Mouse (Mus musculus) hindbrain, embryonic 14.5 days (tissue): ENCODE measurements around the gene Spata6. TPM values are rescaled to one million over a fixed set of nuclear protein-coding genes. Genes with fewer than 3 reads are reported as not detected.

Source experiments
- ATAC-seq: fragments of 200-750 bp; cut with Nextera tagmentation; 2 replicates; pipeline ENCODE4 v1.8.0; 2017; ENCODE audit warnings: moderate number of reproducible peaks, mild to moderate bottlenecking, moderate TSS enrichment, moderate library complexity; ENCODE audit not compliant: low FRiP score
- DNase-seq: peaks from one replicate; pipeline ENCODE4 v3.0.0-alpha.2; 2015; ENCODE audit warnings: low spot score
- H3K27ac ChIP-seq: fragments of 300-500 bp; sonication (generic); 2 replicates; pipeline ENCODE4 v1.5.1; 2014; ENCODE audit warnings: mild to moderate bottlenecking, moderate library complexity
- H3K27me3 ChIP-seq: fragments of 300-500 bp; sonication (generic); 2 replicates; pipeline ENCODE4 v1.6.1; 2014; ENCODE audit warnings: mild to moderate bottlenecking, low read length, mixed read lengths; ENCODE audit not compliant: control insufficient read depth, insufficient read depth
- H3K36me3 ChIP-seq: fragments of 300-500 bp; sonication (generic); replicated peaks from 2 replicates; pipeline ENCODE4 v1.6.1; 2014; ENCODE audit not compliant: control insufficient read depth, insufficient read depth
- H3K4me1 ChIP-seq: fragments of 300-500 bp; sonication (generic); replicated peaks from 2 replicates; pipeline ENCODE4 v1.6.1; 2014; ENCODE audit warnings: antibody characterized with exemption, low read length, mixed read lengths; ENCODE audit not compliant: control insufficient read depth, insufficient read depth
- H3K4me2 ChIP-seq: fragments of 300-500 bp; sonication (generic); replicated peaks from 2 replicates; pipeline ENCODE4 v1.6.1; 2014; ENCODE audit warnings: mild to moderate bottlenecking, moderate library complexity
- H3K4me3 ChIP-seq: fragments of 300-500 bp; sonication (generic); replicated peaks from 2 replicates; pipeline ENCODE4 v1.5.1; 2014; ENCODE audit warnings: mild to moderate bottlenecking, low read length
- H3K9ac ChIP-seq: fragments of 300-500 bp; sonication (generic); 2 replicates; pipeline ENCODE4 v1.6.1; 2014
- H3K9me3 ChIP-seq: fragments of 300-500 bp; sonication (generic); 2 replicates; pipeline ENCODE4 v1.6.1; 2016; ENCODE audit warnings: low read length; ENCODE audit not compliant: control insufficient read depth
- WGBS: fragments of 180-500 bp; shearing (Covaris S2); extraction: QIAGEN DNeasy Blood & Tissue Kit; methylation state at CpG from one replicate; pipeline ENCODE4 v1.1.7; 2014; 5-methylcytosine and 5-hydroxymethylcytosine counted together
- polyA plus RNA-seq: library from polyadenylated mRNA; unstranded; fragments of >200 nt; fragmentation: Nextera tagmentation; extraction: Ambion mirVana; gene quantifications from 2 replicates; pipeline ENCODE4 v1.2.1, GENCODE M21; 2014

The Spata6 gene
- 17.8 and 19.0 TPM in 2 replicates for polyA plus RNA-seq

DNA sequence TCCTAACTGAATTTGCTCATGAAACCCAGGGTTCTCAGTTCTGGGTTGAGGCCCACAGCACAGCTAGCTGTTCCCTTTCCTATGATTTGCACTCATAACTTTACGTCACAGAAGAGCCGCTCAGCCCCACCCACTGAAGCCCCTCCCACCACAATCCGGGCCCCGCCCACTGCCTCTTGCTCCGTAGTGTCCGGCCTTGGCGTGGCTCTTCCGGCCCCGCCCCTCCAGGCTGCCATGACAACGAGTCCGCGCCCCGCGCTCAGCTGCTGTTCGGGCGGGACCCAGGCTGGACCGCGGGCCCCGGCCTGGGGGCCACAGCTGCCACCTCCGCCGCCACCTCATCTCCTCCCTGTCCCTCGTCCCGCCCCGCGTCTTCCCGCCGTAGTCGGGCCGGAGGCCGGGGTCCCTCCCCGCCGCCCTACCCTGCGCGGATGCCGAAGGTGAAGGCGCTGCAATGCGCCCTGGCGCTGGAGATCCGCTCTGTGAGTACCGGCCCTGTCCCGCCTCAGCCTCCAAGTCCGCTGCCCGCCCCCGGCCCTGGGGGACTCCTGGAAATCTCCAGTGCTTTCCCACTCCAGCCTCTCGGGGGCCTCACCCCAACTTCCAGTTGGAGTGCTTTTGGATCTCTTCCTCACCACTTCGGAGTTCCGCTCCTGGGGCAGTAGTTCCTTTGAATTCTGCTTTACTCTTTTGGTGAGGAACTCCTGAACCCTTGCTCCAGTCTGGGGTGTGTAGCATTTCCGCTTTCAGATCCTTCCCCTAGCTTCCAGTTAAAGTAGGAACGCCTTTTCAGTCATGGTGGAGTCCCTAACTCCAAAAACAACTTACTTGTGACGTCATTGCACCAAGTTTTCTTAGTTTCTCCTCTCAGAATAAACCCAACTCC, at the start of gene Spata6:
TSS of gene Spata6 (plus strand) at position 209 of the 886 bp plus-strand sequence.
- Histone ChIP-seq H3K36me3 (no peaks in the 10 kb centered on the region), H3K4me1 (0 out of 2 replicates have a peak, but pooled peaks cover 5% of the 10 kb centered on the region), H3K27me3 (no peaks in the 10 kb centered on the region), H3K9me3 (no peaks in the 10 kb centered on the region), H3K4me2 (peak within 1 kb of the TSS; percentile 66), H3K4me3 (peak within 1 kb of the TSS; percentile 77), H3K27ac (0 out of 2 replicates have a peak within 1 kb of the TSS, but pooled peaks have one; percentile 28), H3K9ac (peak within 1 kb of the TSS; percentile 61)
- ATAC-seq (peak; percentile 93), DNase-seq (peak; percentile 77)
- WGBS = under 1% methylated on average over 50 of the region's 50 CpGs

GRCm38 (mm10) chr4:111670566-111671421, 49.0 kb upstream of the Spata6 start:
- H3K4me1 ChIP-seq = peaks cover 13% of the 10 kb centered on the region
- no peak overlapping the region for H3K4me3 ChIP-seq
- ATAC-seq = peak; percentile 61; the same call in 1 of the 2 replicates
- DNase-seq = peak; percentile 43
- H3K36me3 ChIP-seq = no peaks in the 10 kb centered on the region
- WGBS = 17% methylated on average over 12 of the region's 12 CpGs
- no peaks in the 10 kb centered on the region for H3K27me3 ChIP-seq
- H3K27ac ChIP-seq = peak overlapping the region; percentile 54
- no peaks in the 10 kb centered on the region for H3K9me3 ChIP-seq
- H3K4me2 ChIP-seq = no peak overlapping the region
- no peak overlapping the region for H3K9ac ChIP-seq

DNA sequence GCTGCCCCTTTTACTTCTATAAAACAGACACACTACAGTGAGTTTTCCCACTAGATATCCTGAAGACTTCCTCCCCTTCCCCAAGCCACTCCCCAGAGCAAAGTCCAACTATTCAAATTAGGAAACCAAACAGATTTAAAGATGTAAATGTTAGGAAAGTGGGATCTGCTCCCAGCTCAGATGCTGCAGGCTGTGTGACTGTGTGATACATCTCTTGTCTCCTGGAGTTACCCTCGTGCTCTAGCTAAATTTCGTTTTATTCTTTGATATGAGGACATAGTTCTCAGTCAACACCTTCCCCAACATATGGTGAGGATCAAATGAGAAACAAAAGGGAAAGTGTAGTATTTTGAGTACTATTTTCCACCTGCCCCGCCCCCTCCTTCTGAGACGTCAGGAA, 48.3 kb upstream of the Spata6 start:
- no peak overlapping the region for H3K4me2 ChIP-seq
- H3K4me3 ChIP-seq = no peak overlapping the region
- WGBS = 70% methylated on average over 4 of the region's 4 CpGs
- H3K4me1 ChIP-seq = peaks cover 13% of the 10 kb centered on the region
- ATAC-seq (no peak), DNase-seq (no peak)
- H3K27ac ChIP-seq = peak overlapping the region; percentile 54
- no peaks in the 10 kb centered on the region for H3K9me3 ChIP-seq
- H3K9ac ChIP-seq = no peak overlapping the region
- H3K36me3 ChIP-seq = no peaks in the 10 kb centered on the region
- H3K27me3 ChIP-seq = no peaks in the 10 kb centered on the region

- Histone ChIP-seq H3K27ac (no peak overlapping the region), H3K9me3 (no peaks in the 10 kb centered on the region), H3K4me2 (no peak overlapping the region), H3K9ac (no peak overlapping the region), H3K27me3 (no peaks in the 10 kb centered on the region), H3K4me1 (peaks cover 13% of the 10 kb centered on the region), H3K4me3 (no peak overlapping the region), H3K36me3 (no peaks in the 10 kb centered on the region)
- no peak for DNase-seq
- ATAC-seq = no peak; the same call in 1 of the 2 replicates
Measured at GRCm38 (mm10) chr4:111673904-111674303, 45.9 kb upstream of the Spata6 start.

- 48% methylated on average over 5 of the region's 5 CpGs for WGBS
- Histone ChIP-seq H3K36me3 (no peaks in the 10 kb centered on the region), H3K4me2 (no peak overlapping the region), H3K27me3 (no peaks in the 10 kb centered on the region), H3K9me3 (no peaks in the 10 kb centered on the region), H3K4me1 (no peaks in the 10 kb centered on the region), H3K9ac (no peak overlapping the region), H3K27ac (no peak overlapping the region), H3K4me3 (no peak overlapping the region)
- DNase-seq (no peak), ATAC-seq (0 out of 2 replicates have a peak, but pooled peaks have one; percentile 13)
Measured at GRCm38 (mm10) chr4:111681926-111682325, 37.9 kb upstream of the Spata6 start.

GRCm38 (mm10) chr4:111682793-111683192, 37.0 kb upstream of the Spata6 start:
- WGBS = 76% methylated on average over 3 of the region's 3 CpGs

GRCm38 (mm10) chr4:111683843-111684242, 35.9 kb upstream of the Spata6 start:
- H3K4me3 ChIP-seq = no peak overlapping the region
- WGBS = 70% methylated on average over 5 of the region's 5 CpGs
- H3K9me3 ChIP-seq = no peaks in the 10 kb centered on the region
- DNase-seq (no peak), ATAC-seq (no peak)
- no peak overlapping the region for H3K9ac ChIP-seq
- H3K4me1 ChIP-seq = 0 out of 2 replicates have a peak, but pooled peaks cover 3% of the 10 kb centered on the region
- H3K27ac ChIP-seq = no peak overlapping the region
- H3K27me3 ChIP-seq = no peaks in the 10 kb centered on the region
- H3K4me2 ChIP-seq = no peak overlapping the region
- no peaks in the 10 kb centered on the region for H3K36me3 ChIP-seq

More at GRCm38 (mm10) chr4:111682793-111683192, 37.0 kb upstream of the Spata6 start:
- H3K9me3 ChIP-seq = no peaks in the 10 kb centered on the region
- 0 out of 2 replicates have a peak, but pooled peaks cover 3% of the 10 kb centered on the region for H3K4me1 ChIP-seq
- no peak overlapping the region for H3K4me2 ChIP-seq
- DNase-seq (no peak), ATAC-seq (no peak)
- H3K4me3 ChIP-seq = no peak overlapping the region
- H3K27me3 ChIP-seq = no peaks in the 10 kb centered on the region
- no peak overlapping the region for H3K27ac ChIP-seq
- H3K9ac ChIP-seq = no peak overlapping the region
- no peaks in the 10 kb centered on the region for H3K36me3 ChIP-seq

- H3K4me3 ChIP-seq = no peak overlapping the region
- H3K4me2 ChIP-seq = no peak overlapping the region
- WGBS = 65% methylated on average over 2 of the region's 2 CpGs
- H3K27me3 ChIP-seq = no peaks in the 10 kb centered on the region
- H3K36me3 ChIP-seq = no peaks in the 10 kb centered on the region
- no peaks in the 10 kb centered on the region for H3K9me3 ChIP-seq
- no peak overlapping the region for H3K9ac ChIP-seq
- no peak overlapping the region for H3K27ac ChIP-seq
- ATAC-seq (no peak), DNase-seq (no peak)
- H3K4me1 ChIP-seq = 0 out of 2 replicates have a peak, but pooled peaks cover 9% of the 10 kb centered on the region
Measured at GRCm38 (mm10) chr4:111685951-111686350, 33.8 kb upstream of the Spata6 start.

GRCm38 (mm10) chr4:111686951-111687350, 32.8 kb upstream of the Spata6 start:
- DNase-seq = peak; percentile 77
- H3K4me1 ChIP-seq = 0 out of 2 replicates have a peak, but pooled peaks cover 9% of the 10 kb centered on the region
- no peaks in the 10 kb centered on the region for H3K36me3 ChIP-seq
- no peak overlapping the region for H3K4me3 ChIP-seq
- ATAC-seq = peak; percentile 53; the same call in 1 of the 2 replicates
- H3K27me3 ChIP-seq = no peaks in the 10 kb centered on the region
- H3K4me2 ChIP-seq = peak overlapping the region; percentile 36
- H3K9ac ChIP-seq = no peak overlapping the region
- WGBS = 6% methylated on average over 9 of the region's 9 CpGs
- H3K27ac ChIP-seq = no peak overlapping the region
- H3K9me3 ChIP-seq = no peaks in the 10 kb centered on the region
